Mouse (Mus musculus): ENCODE results near the gene Naxd. TPM values are rescaled to one million over a fixed set of nuclear protein-coding genes. Genes with fewer than 3 reads are reported as not detected.
A peak's percentile ranks its signal among the peaks of the same experiment; 100 is the strongest.

Gene Naxd
- total and polyA plus RNA-seq, 3 experiments = 54.8 to 72.3 TPM; not detected in 1

DNA sequence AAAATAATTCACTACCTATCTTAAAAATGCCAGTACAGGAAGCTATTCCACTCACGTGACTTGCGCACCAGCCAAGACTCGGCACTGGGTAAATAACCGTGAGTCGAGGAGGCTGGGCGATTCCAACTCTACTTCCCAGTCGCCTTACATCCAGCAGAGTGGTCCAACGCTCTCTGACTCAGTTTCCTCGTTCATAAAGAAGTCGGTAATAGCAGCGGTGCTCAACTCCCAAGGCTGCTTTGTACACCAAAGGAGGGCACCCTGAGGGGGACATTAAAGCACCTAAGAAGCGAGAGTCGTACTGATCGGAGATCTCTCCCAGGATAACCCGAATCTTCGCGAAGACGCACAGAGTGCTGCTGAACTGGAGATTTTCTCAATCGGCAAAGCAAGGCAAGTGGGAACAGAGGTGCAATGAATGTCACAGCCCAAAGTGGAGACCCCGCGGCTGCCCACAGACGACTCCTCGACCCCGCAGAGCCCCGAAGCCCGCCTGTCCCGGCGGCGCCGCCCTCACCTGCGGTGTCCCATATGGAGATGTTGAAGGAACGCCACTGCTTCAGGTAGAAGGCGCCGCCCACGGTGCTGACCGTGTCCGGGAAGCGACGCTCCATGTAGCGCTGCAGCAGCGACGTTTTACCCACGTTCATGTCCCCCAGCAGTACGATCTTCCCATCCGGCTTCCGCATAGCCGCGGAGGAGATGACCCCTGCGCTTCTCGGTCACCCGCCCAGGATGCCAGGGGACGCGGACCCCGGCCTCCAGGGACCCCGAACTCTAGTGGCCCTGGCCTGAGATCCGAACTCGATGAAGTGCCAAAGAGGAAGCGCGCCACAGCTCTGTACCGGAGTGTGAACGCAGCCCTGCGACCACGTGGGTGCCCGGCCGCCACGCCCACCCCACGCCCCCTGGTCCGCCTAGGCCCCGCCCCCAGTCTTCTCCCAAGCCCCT is 19.2 kb upstream of the Naxd start, which contains the start of gene Rab20:
Gene Rab20 (minus strand): TSS at position 900 of the 951 bp plus-strand sequence.
- H3K9ac ChIP-seq (ENCODE audit: control insufficient read depth, low read depth, low read length, poor library complexity, severe bottlenecking) = peak within 1 kb of the TSS; percentile 76
- peaks cover 0 to 4% of the 10 kb centered on the region in 2 experiments; a peak in 1 of 4 replicates for H3K4me1 ChIP-seq (ENCODE audit: control insufficient read depth in 1 of 2, insufficient read depth in 2 of 2, low read length in 2 of 2)
- TF ChIP-seq RAD21 (IDR thresholded peaks at IDR 0.05; ENCODE audit: low read depth, low read length) (no peak), USF1 (IDR thresholded peaks at IDR 0.05; ENCODE audit: low read depth, low read length) (peak; percentile 95), HCFC1 (IDR thresholded peaks at IDR 0.05; ENCODE audit: low read depth, low read length) (peak; percentile 71), CTCF (IDR thresholded peaks at IDR 0.05 in 2 of 3, conservative IDR thresholded peaks at IDR 0.05 in 1 of 3; ENCODE audit: control insufficient read depth in 1 of 3, insufficient read depth in 1 of 3, low read depth in 2 of 3, low read length in 3 of 3, poor library complexity in 1 of 3, severe bottlenecking in 1 of 3) (no peak), TBP (IDR thresholded peaks at IDR 0.05; ENCODE audit: low read depth, low read length) (peak; percentile 17; the same call in 1 of the 2 replicates), TCF12 (IDR thresholded peaks at IDR 0.05; ENCODE audit: low read depth, low read length) (0 out of 2 replicates have a peak, but pooled peaks have one; percentile 4), ZKSCAN1 (IDR thresholded peaks at IDR 0.05; ENCODE audit: low read depth, low read length) (no peak), ZNF384 (IDR thresholded peaks at IDR 0.05; ENCODE audit: low read depth, low read length) (no peak), POLR2AphosphoS2 (IDR thresholded peaks at IDR 0.05; ENCODE audit: low read length) (no peak), SIN3A (IDR thresholded peaks at IDR 0.05; ENCODE audit: low read length) (peak; percentile 73), MAX (IDR thresholded peaks at IDR 0.05; ENCODE audit: low read length) (peak; percentile 82), USF2 (IDR thresholded peaks at IDR 0.05; ENCODE audit: borderline replicate concordance in 1 of 2, insufficient read depth in 1 of 2, low read depth in 1 of 2, low read length in 2 of 2) (peak; percentile 36 to 79; a peak in 3 of 4 replicates), MYC (IDR thresholded peaks at IDR 0.05; ENCODE audit: low read depth, low read length) (no peak), ELF1 (IDR thresholded peaks at IDR 0.05; ENCODE audit: low read depth, low read length) (no peak), NELFE (IDR thresholded peaks at IDR 0.05; ENCODE audit: low read depth, low read length) (peak; percentile 50), POLR2AphosphoS5 (IDR thresholded peaks at IDR 0.05; ENCODE audit: borderline replicate concordance, low read depth, low read length) (no peak), NRF1 (IDR thresholded peaks at IDR 0.05; ENCODE audit: insufficient read depth, low read depth, low read length, poor library complexity, severe bottlenecking) (peak; percentile 44; the same call in 1 of the 2 replicates), MAFK (IDR thresholded peaks at IDR 0.05; ENCODE audit: borderline replicate concordance, low read depth, low read length) (no peak), E2F4 (IDR thresholded peaks at IDR 0.05; ENCODE audit: borderline replicate concordance, low read depth, low read length) (no peak), EP300 (IDR thresholded peaks at IDR 0.05; ENCODE audit: low read depth in 1 of 2, low read length in 2 of 2) (peak in 1 of 2 experiments; percentile 15; a peak in 1 of 4 replicates), BHLHE40 (IDR thresholded peaks at IDR 0.05; ENCODE audit: borderline replicate concordance, low read depth, low read length) (peak; percentile 95), GABPA (IDR thresholded peaks at IDR 0.05; ENCODE audit: low read depth, low read length) (no peak), POLR2A (IDR thresholded peaks at IDR 0.05; ENCODE audit: control insufficient read depth in 1 of 2, insufficient read depth in 1 of 2, low read depth in 1 of 2, low read length in 2 of 2, poor library complexity in 1 of 2) (peak in 1 of 2 experiments; percentile 66; a peak in 1 of 4 replicates), CHD1 (IDR thresholded peaks at IDR 0.05; ENCODE audit: low read depth, low read length) (no peak), MYB (IDR thresholded peaks at IDR 0.05; ENCODE audit: low read depth, low read length) (no peak), ZC3H11A (IDR thresholded peaks at IDR 0.05; ENCODE audit: low read depth, low read length) (no peak), MXI1 (IDR thresholded peaks at IDR 0.05; ENCODE audit: low read depth, low read length) (peak; percentile 94), ETS1 (IDR thresholded peaks at IDR 0.05; ENCODE audit: low read depth, low read length) (peak; percentile 47; the same call in 1 of the 2 replicates)
- peaks cover 0 to 2% of the 10 kb centered on the region in 2 experiments; a peak in 1 of 4 replicates for H3K36me3 ChIP-seq (ENCODE audit: control insufficient read depth in 1 of 2, insufficient read depth in 2 of 2, low read length in 2 of 2)
- peak; percentile 83 for DNase-seq (ENCODE audit: low read depth, low spot score)
- no peaks in the 10 kb centered on the region for H3K9me3 ChIP-seq (replicated peaks; ENCODE audit: insufficient read depth, low read length)
- 0 out of 2 replicates have a peak within 1 kb of the TSS, but pooled peaks have one; percentile 14 for H3K27ac ChIP-seq (ENCODE audit: control insufficient read depth, low read depth, low read length)
- no peaks in the 10 kb centered on the region for H3K27me3 ChIP-seq (ENCODE audit: control insufficient read depth in 1 of 2, insufficient read depth in 2 of 2, low read length in 2 of 2)
- peaks cover 6% of the 10 kb centered on the region for H3K79me2 ChIP-seq (ENCODE audit: control insufficient read depth, insufficient read depth, low read length, poor library complexity)
- peak within 1 kb of the TSS; percentile 59 to 84 for H3K4me3 ChIP-seq (ENCODE audit: control insufficient read depth in 1 of 2, insufficient read depth in 1 of 2, low read depth in 2 of 2, low read length in 2 of 2)

Measured in MEL (cell line).